Mouse (Mus musculus) heart, adult 11 months (tissue): ENCODE measurements around the gene Cr1l.

Source experiments
- DNase-seq: peaks from one replicate; pipeline ENCODE4 v3.0.0; 2022

Cr1l gene

DNA sequence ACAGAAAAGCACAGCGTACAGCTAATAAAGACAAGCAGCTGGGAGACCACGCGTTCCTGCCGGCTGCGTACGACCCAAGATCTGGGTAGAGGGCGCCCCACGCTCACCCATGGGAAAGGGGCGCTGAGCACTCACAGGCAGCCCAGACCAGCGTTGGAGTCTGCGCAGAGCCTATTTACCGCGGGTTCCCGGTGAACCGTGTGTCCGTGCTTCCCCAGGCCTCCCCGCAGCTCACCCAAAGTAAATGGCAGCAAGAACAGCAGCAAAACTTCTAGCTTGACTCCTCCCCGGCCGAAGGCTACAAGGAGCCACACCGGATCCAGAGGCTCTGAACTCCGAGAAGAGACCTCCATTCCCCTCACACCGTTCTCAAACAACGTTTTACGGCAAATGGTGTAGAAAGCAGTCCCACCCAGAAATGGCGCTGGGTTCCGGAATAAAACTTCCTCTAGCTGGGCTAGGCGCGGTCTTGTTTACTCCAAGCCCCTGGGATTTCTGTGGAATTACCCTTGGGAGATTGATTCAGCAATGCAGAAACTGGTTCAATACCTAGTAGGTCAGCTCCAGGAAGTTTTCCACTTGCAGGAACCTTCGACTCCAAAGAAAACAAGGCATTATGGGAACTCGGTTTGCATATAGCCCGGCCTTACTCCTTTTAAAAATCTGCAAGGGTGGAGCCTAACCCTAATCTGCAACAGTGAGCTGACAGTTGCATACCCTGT, at the start of gene Cr1l:
Cr1l (minus strand) TSS at position 634 of the 722 bp plus-strand sequence.
- peak; percentile 99 for DNase-seq

DNA sequence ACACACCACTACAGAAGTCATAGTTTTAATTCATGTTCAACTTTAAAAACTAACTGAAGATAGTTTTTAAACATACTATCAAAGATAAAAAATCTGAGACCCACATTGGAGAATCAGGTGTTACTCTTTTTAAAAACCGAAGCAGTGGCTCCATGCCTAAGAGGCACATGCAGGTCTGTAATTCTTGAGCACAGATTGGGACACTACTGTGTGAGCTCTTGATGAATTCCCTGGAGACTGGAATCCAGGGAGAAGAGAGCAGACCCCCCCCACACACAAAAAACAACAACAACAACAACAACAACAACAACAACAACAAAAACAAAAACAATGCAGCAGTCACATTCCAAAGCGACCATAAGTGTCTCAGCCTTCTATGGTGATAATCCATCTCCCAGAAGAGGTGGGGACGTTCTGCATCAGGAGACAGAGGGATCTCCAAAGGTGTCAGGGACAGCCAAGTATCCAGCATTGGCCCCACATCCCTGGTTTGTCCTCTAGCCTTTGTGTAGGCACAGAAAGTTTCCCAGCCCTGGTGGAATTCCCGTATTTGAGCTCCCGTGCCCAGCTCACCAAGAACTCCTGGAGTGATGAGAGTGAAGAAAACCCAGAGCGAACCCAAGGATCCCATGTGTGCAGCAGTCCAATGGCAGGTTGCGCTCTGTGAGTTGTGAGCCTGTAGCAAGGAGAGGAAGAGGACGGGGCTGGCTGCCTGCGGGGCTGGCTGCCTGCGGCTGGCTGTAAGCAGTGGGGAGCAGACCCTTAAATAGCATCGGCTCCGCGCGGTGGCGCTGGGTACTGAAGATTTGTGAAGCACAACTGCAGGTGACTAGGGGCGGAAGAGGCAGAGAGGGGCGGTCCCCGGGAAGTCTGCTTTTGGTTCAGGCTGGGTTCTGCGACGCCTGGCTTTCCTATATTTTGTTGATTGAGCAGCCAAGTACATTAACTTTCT, 44.9 kb upstream of the Cr1l start, which contains the start of gene Cr2:
Cr2 (minus strand) TSS at position 737 of the 952 bp plus-strand sequence.
- DNase-seq = peak; percentile 92

- no peak for DNase-seq
Observed at GRCm38 (mm10) chr1:195164996-195165755, 33.8 kb upstream of the Cr1l start.

DNA sequence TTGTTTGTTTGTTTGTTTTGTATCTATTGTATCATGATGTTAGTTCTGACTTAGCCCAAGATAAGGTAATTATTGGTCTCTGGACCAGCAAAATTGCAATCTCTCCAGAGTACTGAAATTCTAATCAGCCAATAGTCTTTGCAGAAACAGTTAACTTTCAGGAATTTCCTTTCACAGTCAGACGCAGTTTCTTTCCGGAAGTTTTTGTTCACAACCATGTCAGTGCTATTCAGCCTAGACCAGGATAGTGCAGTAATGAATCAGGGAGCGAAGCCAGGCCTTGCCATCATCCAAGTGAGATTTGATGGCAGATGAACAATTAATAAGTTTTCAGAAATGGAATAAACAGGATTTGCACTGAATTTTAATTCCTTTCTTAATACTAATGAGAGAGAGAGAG, 684 bp upstream of the Cr1l start:
- no peak for DNase-seq

DNA sequence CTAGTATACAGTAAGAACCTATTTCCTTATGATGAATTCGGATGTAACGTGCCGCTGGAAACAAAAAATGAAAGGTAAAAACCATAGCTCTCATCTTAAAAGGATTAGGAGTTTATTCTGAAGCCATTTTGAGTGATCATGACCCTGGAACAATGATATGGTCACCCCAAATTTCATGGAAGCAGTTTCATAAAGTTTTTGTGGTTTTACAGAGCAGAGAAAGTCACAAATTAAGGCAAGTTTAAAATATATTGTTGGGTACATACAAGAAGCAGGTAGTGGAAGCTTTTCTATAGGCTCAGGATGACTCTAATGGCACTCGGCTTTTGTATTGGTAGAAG, 259 bp upstream of the Cr1l start:
- no peak for DNase-seq

GRCm38 (mm10) chr1:195130479-195130878, 907 bp downstream of the Cr1l start:
- no peak for DNase-seq

DNA sequence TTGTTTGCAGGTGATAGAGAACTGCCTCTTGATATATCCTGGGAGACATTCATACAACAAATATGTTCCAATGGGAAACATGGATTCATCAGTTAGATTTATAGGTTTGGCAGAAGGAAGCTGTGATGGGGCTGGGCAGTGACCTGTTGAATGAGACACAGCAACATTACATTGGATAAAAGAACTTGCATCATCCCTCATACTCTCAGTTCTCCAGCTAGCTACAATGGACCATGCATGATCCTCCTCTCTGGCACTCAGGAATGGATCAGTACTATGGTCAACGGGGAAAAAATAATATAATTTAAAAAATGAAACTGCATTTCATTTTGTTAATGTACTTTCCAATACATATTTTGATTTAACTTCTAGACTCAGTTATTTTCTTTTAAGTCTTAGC, 1.5 kb downstream of the Cr1l start:
- DNase-seq = no peak

GRCm38 (mm10) chr1:195114414-195114813, 17.0 kb downstream of the Cr1l start:
- no peak for DNase-seq

DNA sequence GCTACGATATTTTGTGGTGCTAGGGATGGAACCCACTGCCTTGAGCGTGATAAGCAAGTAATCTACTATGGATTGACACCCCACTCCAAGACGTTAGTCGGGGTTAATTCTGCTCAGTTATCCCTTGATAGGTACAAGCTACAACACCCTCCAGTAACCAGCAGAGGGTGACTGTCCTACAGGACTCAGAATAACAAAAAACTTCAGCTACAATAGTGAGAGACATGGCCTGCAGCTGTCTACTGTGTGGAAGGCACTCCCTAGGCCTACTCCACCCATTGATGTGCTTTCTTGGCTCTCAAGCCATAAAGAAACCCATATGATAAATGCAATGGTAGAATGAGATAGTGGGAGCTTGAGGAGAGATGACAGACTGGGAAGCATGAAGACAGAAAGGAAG, 17.8 kb downstream of the Cr1l start:
- no peak for DNase-seq

- DNase-seq = no peak
Observed at GRCm38 (mm10) chr1:195100693-195101092, 30.7 kb downstream of the Cr1l start.

- no peak for DNase-seq
Observed at GRCm38 (mm10) chr1:195098004-195098403, 33.4 kb downstream of the Cr1l start.

DNA sequence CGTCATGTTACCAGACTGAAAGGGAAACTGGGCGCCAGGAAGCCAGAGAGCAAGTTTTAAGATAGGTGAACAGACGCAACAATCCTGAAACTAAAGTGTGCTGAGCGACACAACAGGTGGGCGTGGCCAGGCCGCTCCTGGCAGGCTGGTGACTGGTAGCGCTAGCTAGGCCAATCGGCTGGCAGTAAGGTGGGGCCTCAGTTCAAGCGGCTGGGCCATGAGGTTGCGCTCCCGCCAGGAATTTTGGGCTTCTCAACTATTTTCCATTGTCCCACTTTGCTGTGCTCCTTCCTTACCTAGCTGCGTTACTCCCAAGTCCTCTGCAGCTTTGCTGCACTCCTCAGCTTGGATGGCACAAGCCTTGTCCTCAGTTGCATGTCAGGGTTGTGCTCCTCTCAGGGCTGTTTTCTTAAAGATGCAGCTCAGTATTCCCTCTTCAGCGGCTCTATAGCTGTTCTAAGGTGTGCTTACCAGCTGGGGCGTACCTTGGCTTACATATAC, 39.1 kb downstream of the Cr1l start, which contains the start of gene Cd46:
Cd46 (minus strand) TSS at position 30 of the 501 bp plus-strand sequence.
- DNase-seq = peak; percentile 98

DNA sequence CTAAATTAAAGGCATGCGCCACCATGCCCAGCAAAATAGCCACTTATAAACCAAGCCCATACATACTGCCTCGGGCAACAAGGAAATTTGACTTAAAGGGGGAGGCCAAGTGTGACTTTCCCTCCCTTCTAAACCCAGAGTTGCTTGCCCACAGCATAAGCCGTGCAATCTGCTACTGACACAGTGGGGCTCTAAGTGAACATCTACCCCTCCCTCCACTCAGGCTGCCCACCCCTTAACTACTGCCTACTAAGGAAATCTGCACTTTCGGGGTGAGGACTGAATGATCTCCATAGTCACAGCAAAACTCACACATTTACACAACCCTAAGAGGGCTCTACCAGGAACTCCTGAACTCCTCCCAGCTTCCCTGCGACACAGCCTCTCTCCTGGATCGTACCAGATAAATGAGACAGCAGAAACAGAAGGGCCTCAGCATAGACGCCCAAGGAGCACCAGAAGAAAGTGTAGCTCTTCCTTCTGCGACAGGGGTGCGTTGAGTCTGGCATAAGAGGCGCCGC, 39.6 kb downstream of the Cr1l start:
- no peak for DNase-seq

DNA sequence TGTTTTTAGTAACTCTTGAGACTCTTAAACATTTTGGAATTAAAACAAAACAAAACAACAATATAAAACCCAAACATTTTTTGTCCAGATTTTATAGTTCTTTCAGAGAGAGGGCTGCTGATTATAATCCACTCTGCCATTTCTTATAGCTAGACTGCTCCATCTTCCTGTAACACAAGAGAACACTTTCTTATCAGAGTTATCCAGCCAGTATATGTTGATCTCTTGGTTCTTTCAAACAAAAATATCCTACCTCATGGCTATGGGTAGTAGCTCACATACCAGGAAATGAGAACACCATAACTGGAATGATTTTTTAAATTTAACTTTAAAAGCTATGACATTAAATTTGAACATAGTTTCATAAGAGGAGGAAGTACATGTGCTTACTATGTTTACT, 49.2 kb downstream of the Cr1l start:
- DNase-seq = no peak
